Comparison of ENCODE assay signal across 8 mouse cellular contexts in the genomic region with DNA sequence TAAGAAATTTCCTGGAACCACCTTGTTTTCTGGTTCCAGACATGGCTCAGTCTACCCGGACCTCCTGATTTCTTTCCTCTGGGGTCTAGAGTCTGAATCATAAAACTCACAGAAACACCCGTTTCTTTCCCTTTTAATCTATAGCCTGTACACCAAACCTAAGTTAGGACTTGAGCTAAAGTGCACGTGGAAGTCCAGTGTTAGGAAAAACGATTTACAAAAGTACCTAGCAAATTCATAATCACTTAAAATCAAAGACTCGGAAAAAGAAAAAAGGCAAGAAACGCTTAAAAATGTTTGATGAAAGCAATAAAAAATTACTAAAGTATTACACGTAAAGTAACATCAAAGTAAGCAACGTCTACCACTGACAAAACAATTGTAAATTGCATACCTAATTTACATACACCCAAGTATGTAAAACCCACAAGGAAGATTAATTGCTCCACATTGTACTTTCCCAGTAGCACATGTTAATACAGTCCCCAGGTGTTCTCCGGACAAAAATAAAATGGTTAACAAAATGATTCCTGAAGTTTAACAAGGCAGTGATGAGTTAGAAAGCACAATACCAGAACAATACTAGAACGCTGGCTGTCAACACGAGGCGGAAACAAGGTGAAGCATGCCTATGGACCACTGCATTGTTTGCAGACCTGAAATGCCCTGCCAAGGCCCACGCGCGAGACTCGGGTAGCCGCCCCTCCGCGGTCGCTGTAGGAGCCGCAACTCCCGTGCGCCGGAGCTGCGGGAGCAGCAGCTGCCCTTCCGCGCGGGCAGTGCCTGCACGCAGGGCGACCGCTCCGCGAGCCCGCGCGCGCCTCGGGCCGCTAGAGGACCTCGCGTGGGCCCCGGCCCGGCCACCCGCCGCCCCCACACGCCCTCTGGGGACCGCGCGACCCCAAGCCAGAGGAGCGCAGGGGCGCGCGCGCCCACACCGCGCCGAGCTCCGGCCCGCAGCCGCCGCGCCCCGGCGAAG. TPM values are rescaled to one million over a fixed set of nuclear protein-coding genes. Genes with fewer than 3 reads are reported as not detected.
A peak's percentile ranks its signal among the peaks of the same experiment; 100 is the strongest.
DNase-seq lines count a peak whose midpoint lies in the region; ATAC-seq and TF ChIP-seq lines count a peak whose summit lies in the region.

No protein-coding gene starts in this region.

- H3K9ac ChIP-seq in intestine, postnatal 0 days (ENCODE audit: low read depth, low read length): peak overlapping the region; percentile 74

- peak overlapping the region; percentile 86 for H3K27ac ChIP-seq in intestine, postnatal 0 days (ENCODE audit: low read depth, low read length)

- peak; percentile 5 for ATAC-seq in intestine, postnatal 0 days

- peaks cover 7% of the 10 kb centered on the region; the same call in 1 of the 2 replicates for H3K4me1 ChIP-seq in intestine, postnatal 0 days (replicated peaks; ENCODE audit: control insufficient read depth, insufficient read depth, low read length)

- H3K27me3 ChIP-seq in intestine, postnatal 0 days (replicated peaks; ENCODE audit: control insufficient read depth, insufficient read depth, low read length): no peaks in the 10 kb centered on the region

- no peaks in the 10 kb centered on the region for H3K9me3 ChIP-seq in intestine, postnatal 0 days (ENCODE audit: control insufficient read depth)

- peak; percentile 18; the same call in 1 of the 2 replicates for TF ChIP-seq CTCF in intestine, postnatal 0 days (IDR thresholded peaks at IDR 0.05; ENCODE audit: low read depth)

- peak; percentile 35 for DNase-seq in adipocyte (ENCODE audit: low spot score)
- DNase-seq in embryo, embryonic 10.5 days (ENCODE audit: low spot score): peak; percentile 57
- peak; percentile 64 for DNase-seq in gastrocnemius, postnatal 14 days
- peak; percentile 55 for DNase-seq in left cerebral cortex, postnatal 4 days
- DNase-seq in mesoderm, embryonic 11.5 days (ENCODE audit: low read depth, low spot score): peak; percentile 45
- DNase-seq in right cerebral cortex, postnatal 36 days (ENCODE audit: low spot score in 2 of 2): peak; percentile 32 to 46
- peak; percentile 34 to 38 for DNase-seq in urinary bladder, postnatal 36 days (ENCODE audit: low spot score in 2 of 2)

- WGBS in intestine, postnatal 0 days: 1% methylated on average over 62 of the region's 64 CpGs

- peak overlapping the region; percentile 76 for H3K4me3 ChIP-seq in intestine, postnatal 0 days (ENCODE audit: low read depth, low read length)

- peak overlapping the region; percentile 89 for H3K4me2 ChIP-seq in intestine, postnatal 0 days (replicated peaks; ENCODE audit: low read depth)

- intact Hi-C loops in gastrocnemius, postnatal 14 days (cut with DNase I; ENCODE audit: low total_unique reads): no loop called here
- intact Hi-C loops in left cerebral cortex, postnatal 4 days (cut with DNase I): no loop called here

- no peaks in the 10 kb centered on the region for H3K36me3 ChIP-seq in intestine, postnatal 0 days (ENCODE audit: control insufficient read depth, insufficient read depth)

RNA-seq across cellular contexts. Expression of a gene that starts 0.8 kb away (rescaled TPM):
- 100 to 1,000 TPM; 106 to 113 TPM for total RNA-seq in gastrocnemius, postnatal 14 days (2021)
- 2.3 and 3.0 TPM in 2 replicates for polyA plus RNA-seq in intestine, postnatal 0 days (2015; fragmentation: Nextera tagmentation; extraction: Ambion mirVana)
- 10 to 100 TPM; 35.3 to 36.2 TPM for total RNA-seq in left cerebral cortex, postnatal 4 days (2021)

RNA-seq across cellular contexts. Expression of a gene that starts 0.9 kb away (rescaled TPM):
- 10 to 100 TPM; 14.4 to 16.6 TPM for total RNA-seq in gastrocnemius, postnatal 14 days (2021)
- 43.6 and 44.8 TPM in 2 replicates for polyA plus RNA-seq in intestine, postnatal 0 days (2015; fragmentation: Nextera tagmentation; extraction: Ambion mirVana)
- 10 to 100 TPM; 19.7 to 23.7 TPM for total RNA-seq in left cerebral cortex, postnatal 4 days (2021)

Comparison
In these comparisons a context has a peak if more than half of its experiments do, and no peak if none do; other contexts are left out.
1. Peak in every context shown above with its lines: DNase-seq, ATAC-seq, H3K4me3 ChIP-seq and H3K27ac ChIP-seq.